Mouse (Mus musculus): ENCODE results near the gene Phc2.
A peak's percentile ranks its signal among the peaks of the same experiment; 100 is the strongest.

Gene Phc2

GRCm38 (mm10) chr4:128720110-128720509 lies 65.6 kb downstream of the Phc2 start:
- DNase-seq (ENCODE audit: low spot score), result peak; percentile 35

DNA sequence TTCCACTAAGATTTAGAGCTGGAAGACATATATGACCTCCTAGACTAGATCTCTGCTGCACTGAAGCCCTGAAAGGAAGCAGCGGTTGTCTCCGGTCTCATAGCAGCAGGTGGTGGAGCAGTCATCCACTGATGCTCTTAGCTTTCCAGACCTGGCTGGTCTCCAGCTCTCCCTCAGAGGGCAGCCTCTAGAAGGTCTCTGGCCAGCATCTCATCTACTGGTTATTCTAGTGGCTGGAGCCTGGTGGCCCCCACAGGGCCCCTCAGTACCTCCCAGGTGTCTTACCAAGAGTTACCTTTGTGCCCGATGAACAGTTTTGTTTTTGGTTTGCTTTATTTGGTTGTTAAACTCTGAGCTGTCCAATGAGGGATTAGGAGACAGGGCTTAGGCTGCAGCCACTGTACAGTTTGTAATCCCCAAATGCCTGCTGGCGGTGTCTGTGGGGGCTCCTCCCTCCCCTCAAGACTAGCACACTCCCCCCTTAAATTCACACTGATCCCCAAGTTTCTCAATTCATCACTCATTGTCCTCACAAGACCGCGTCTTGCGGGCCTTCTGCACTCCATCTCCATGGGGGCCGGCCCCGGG lies 66.7 kb downstream of the Phc2 start:
- DNase-seq (ENCODE audit: low spot score), result no peak

DNA sequence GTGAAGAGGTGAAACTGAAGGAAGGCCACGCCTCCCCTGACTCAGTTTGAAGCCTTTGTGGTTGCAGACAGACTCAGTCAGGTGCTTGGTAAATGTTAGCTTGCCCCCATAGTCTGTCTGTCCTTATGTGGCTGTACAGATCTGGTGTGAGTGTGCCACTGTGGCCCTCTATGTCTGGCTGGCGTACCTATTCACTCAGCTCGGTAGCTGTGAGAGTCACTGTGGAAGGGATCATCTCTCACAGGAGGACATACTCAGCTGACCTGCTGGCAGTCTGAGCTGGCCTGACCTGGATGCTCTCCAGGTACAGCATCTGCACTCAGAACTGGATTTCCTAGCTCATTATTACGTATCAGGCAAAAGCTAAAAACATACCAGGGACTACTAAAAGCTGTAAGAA lies 67.3 kb downstream of the Phc2 start:
- DNase-seq (ENCODE audit: low spot score), result no peak

GRCm38 (mm10) chr4:128722932-128723331 lies 68.4 kb downstream of the Phc2 start:
- DNase-seq (ENCODE audit: low spot score), result no peak

DNA sequence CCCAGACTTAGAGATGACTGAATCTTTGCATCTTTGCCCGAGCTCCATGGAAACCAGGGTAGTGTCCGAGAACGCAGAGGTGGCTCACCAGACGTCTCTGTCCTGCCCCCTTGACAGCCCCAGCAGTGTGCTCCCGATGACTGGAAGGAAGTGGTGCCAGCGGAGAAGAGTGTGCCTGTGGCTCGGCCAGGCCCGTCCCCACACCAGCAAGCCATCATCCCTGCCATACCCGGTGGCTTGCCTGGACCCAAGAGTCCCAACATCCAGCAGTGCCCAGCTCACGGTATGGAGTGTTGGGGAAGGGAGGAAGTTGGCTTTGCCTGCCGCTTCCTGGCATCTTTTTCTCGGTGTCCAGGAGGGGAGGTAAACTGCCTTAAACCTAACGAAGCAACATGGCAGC lies 68.9 kb downstream of the Phc2 start:
- DNase-seq (ENCODE audit: low spot score), result no peak

- no peak for DNase-seq (ENCODE audit: low spot score)
Observed at GRCm38 (mm10) chr4:128724059-128724458, 69.6 kb downstream of the Phc2 start.

DNA sequence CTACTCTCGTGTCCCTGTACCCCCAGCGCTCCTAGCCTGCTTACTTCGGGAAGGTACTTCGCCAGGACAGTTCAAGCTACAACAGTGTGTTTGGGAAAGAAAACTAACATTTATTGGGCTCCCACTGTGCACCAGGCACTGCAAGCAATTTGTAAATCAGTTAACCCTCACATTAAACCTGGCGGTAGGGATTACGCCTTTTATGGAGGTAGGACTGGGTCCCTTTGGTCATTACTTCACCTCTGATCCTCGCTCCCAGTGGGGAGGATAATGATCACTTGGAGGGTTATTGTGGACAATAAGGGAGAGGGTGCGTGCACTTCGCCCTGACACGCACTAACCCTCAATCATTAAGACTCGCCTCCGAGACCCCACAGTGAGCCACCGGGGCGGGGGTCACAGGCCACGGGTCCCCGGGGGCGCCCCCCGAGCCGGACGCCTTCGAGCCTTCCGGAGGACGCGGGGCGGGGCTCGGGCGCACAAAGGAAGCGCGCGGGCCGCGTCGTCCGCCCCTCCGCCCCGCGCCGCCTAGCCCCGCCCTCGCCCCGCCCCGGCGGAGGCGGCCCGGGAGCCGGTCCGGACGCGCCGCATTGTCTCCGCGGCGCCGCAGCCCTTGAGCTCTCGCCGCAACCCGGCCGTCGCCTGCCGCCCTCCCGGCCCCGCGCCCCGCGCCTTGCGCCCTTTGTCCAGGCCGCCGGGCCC lies 72.7 kb downstream of the Phc2 start:
- peak; percentile 85 for DNase-seq (ENCODE audit: low spot score)

- DNase-seq (ENCODE audit: low spot score), result peak; percentile 65
Observed at GRCm38 (mm10) chr4:128727721-128728430, 73.4 kb downstream of the Phc2 start.

GRCm38 (mm10) chr4:128728431-128728851 lies 73.9 kb downstream of the Phc2 start:
- DNase-seq (ENCODE audit: low spot score), result no peak

DNA sequence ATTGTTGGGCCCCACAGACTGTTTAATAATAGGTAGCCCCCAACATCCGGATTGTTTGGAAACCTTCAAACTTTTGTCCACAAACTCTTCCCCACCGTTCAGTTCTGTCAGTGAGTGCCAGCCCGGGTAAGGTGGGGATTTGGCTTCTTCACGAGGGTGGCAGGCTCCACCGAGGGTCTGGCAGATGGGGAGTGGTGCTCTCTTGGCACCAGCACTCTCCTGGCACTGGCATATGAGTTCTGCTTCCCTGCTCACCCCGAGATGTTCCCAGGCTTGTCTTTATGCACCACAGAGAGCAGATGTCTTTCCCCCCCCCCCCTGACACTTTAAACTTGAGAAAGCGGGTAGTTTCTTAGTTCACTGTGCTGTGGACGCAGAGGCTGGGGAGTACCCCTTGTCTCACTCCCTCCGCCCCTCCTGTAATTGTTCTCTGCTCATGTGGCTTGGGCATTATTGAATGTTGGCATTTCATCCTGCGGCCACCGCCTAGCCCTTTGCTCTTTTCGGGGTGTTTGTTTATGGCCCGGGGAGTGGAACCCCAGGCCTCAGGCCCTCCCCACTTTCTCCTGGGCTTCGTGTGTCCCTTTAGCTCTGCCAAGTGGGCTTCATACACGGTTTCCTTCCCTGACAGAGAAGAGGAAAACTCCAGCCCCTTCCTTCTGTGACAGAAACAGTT lies 74.7 kb downstream of the Phc2 start:
- DNase-seq (ENCODE audit: low spot score), result no peak

DNA sequence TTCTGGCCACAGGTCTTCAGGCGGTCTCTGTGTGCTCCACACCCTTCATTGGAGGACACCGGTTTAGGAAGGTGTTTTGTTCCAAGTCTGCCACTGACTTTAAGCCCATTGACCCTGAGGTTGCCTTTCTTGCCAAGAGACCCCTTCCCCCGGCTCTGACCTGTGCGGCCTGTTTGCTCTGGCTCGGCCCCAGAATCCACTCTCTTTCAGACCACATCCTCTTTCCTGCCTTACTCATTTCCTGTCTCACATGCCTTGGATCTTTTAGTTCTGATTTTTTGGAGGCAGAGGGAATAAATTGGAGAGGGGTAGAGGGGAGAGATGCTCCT lies 75.2 kb downstream of the Phc2 start:
- no peak for DNase-seq (ENCODE audit: low spot score)

DNA sequence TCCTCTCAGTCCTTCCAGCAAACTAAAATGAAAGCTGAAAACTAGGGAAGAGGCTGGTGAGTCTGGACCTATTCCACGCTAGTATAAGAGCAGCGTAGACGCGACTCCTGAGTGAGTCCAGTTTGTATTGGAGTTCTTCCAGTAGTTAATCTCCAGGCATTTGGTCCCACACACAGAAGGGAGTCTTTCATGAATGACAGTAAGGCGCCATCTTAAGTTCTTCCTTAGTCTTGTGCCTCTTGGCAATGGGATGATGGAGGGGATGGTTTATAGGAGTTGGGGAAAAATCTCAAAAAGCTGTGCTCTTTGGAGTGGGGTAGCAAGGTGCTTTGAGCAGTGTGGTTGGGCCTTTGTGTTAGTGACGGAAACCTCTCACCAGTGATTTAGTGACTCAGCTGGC lies 75.8 kb downstream of the Phc2 start:
- no peak for DNase-seq (ENCODE audit: low spot score)

DNA sequence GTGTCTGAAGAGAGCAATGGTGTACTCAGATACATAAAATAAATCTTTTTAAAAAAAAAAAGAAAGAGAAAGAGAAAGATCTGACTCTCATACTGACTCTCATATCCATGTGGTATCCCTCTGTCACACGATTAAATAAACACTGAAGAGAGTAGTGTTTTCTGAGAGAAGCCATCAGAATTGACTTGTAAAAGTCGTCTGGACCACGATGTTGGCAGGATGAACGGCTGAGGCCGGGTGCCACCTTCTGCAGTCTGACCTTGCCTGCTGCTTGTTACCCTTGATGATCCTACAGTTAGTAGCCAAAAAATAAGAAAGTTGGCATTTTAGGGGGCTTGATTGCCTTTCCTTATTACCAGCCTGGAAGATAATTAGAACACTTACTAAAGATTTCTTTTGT lies 78.3 kb downstream of the Phc2 start:
- no peak for DNase-seq (ENCODE audit: low spot score)

GRCm38 (mm10) chr4:128733496-128733895 lies 79.0 kb downstream of the Phc2 start:
- DNase-seq (ENCODE audit: low spot score), result no peak

- DNase-seq (ENCODE audit: low spot score), result peak; percentile 69
Observed at GRCm38 (mm10) chr4:128734217-128734616, 79.7 kb downstream of the Phc2 start.

DNA sequence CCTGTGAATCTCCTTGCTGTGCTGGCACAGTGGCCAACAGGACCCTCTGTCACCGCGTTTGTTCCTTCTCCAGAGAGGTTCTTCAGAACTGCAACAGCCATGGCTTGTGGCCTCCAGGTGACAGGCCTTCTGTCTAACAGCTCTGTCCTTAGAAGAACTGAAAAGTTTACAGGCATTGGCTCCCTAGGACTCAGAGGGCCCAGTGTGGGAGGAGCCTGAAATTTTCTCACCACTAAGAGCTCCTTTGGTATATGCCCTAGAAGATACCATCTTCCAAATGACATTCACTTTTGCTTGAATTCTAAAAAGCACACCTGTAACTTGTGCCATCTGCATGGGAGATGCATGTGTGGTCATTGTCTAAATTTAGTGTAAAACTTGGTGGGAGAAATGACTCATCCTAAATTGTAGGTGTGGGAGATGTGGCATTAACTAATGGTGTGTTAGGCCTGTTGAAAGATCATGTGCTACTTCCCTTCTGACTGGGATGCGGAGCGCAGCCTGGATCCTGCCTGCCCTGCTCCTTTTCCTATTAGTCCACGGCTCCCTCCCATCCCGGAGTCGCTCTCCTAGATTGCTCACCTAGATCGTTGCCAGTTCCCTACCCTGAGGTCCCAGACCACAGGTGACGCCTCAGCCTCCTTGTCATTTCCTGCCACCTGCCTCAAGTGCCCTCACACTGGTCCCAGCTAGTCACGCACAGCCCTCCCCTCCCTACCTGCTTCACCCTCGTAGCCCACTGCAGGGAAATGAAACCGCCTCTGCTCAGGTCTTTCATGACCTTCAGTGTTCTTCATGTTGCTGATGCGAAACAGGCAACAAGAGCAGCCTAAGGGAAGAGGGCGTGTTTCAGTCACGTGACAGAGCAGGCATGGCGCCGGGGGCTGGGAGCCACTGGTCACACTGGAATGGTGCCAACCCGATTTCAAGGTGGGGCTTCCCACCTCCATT lies 80.5 kb downstream of the Phc2 start:
- peak; percentile 50 for DNase-seq (ENCODE audit: low spot score)

DNA sequence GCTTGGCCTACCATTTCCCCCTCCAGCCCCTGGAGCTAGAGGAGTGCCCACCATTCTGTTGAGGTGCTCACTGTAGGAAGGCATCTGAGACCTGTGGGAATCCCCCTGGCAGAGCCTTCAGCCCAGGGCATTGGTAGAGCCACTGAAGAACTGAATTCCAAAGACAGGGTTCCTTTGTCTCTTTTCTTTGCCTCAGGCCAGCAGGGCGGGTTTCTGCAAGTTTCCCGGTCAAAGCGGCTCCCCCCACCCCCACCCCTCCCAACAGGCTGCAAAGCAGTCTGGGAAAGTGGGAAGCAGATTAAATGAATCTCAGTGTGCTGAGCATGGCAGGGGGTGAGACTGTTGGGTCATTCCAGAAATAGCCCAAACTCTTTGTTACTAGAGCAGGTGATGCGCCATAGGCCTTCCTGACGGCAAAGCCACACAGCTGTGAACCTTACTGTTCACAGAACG lies 82.7 kb downstream of the Phc2 start:
- DNase-seq (ENCODE audit: low spot score), result no peak

- no peak for DNase-seq (ENCODE audit: low spot score)
Observed at GRCm38 (mm10) chr4:128737825-128738610, 83.5 kb downstream of the Phc2 start.

DNA sequence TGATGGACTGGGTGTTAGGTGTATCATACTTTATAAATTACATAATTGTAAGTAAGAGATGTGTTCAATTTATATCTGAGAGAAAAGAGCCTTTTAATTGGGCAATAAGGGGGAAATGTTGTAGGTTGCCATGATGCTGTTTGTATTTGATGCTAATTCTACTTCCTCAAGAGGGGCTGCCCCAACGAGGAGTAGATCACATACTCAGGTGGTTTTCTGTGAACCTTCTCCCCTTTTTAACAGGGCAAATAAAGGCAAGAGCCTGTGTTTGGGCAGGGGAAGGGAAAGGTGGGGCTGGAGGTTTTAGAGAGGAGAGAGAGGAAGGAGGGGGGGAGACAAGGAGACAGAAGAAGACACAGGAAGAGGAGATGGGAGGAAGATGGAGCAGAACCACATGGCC lies 86.4 kb downstream of the Phc2 start:
- DNase-seq (ENCODE audit: low spot score), result no peak

DNA sequence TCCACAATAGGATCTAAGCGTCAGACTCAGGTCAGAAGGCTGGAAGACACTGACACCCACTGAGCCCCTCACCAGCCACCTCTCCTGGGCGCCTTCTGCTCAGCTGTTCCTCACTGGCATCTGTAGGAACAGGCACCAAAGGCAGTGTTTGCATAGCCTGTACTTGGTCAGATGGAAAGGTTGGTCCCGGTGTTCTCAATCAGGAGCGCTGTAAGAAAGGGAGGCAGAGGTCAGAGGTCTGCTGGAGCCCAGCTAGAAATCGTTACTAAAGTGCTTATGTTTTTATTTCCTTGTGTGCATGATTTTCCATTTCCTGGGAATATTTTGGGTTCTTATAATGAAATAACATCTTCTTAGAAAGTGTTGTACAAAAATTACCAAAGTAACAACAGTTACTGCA lies 87.4 kb downstream of the Phc2 start:
- DNase-seq (ENCODE audit: low spot score), result no peak
